Mouse (Mus musculus) CH12.LX (cell line): ENCODE data around the gene Olfr11. TPM values are rescaled to one million over a fixed set of nuclear protein-coding genes. Genes with fewer than 3 reads are reported as not detected.

Experiments used
- DNase-seq: peaks from one replicate; pipeline ENCODE4 v3.0.0-alpha.2; 2013; ENCODE audit errors: extremely low read depth
- H3K27ac ChIP-seq: 2 replicates; pipeline ENCODE4 v1.5.1; 2012; ENCODE audit warnings: low read depth, mild to moderate bottlenecking, control low read depth, moderate library complexity; ENCODE audit not compliant: insufficient read depth
- H3K27me3 ChIP-seq: replicated peaks from 2 replicates; pipeline ENCODE3; 2012; ENCODE audit warnings: inconsistent platforms
- H3K36me3 ChIP-seq, 2 experiments: replicated peaks in 1 of 2; 2 replicates each; pipeline versions ENCODE3 to v1.6.1; 2012; ENCODE audit warnings: inconsistent platforms in 1 of 2, low read length in 1 of 2, mild to moderate bottlenecking in 1 of 2, mixed read lengths in 1 of 2, moderate library complexity in 1 of 2; ENCODE audit not compliant: control insufficient read depth in 1 of 2, insufficient read depth in 1 of 2
- H3K4me1 ChIP-seq, 2 experiments: 2 replicates each; pipeline ENCODE4 v1.6.1; 2012; ENCODE audit warnings: inconsistent platforms in 1 of 2, moderate library complexity in 1 of 2; ENCODE audit not compliant: insufficient read depth in 2 of 2, control insufficient read depth in 1 of 2
- H3K4me2 ChIP-seq: 2 replicates; pipeline ENCODE4 v1.6.1; 2012; ENCODE audit warnings: low read depth, mild to moderate bottlenecking, control low read depth; ENCODE audit not compliant: poor library complexity, insufficient read depth, severe bottlenecking
- H3K4me3 ChIP-seq, 3 experiments: fragments of 150-350 bp in 1 of 3; sonication (generic) in 1 of 3; replicated peaks in 1 of 3; 2 replicates each; pipeline versions ENCODE3 to v1.5.1; 2011 to 2012; ENCODE audit warnings: low read depth in 2 of 3, low read length in 2 of 3, mild to moderate bottlenecking in 2 of 3, moderate library complexity in 2 of 3, control low read depth in 1 of 3, improper control_type of control experiment in 1 of 3, inconsistent platforms in 1 of 3, mixed read lengths in 1 of 3; ENCODE audit not compliant: poor library complexity in 1 of 3
- H3K79me2 ChIP-seq: replicated peaks from 2 replicates; pipeline ENCODE4 v1.6.1; 2012; ENCODE audit warnings: mild to moderate bottlenecking, moderate library complexity; ENCODE audit not compliant: control insufficient read depth, poor library complexity, insufficient read depth, severe bottlenecking; ENCODE audit errors: extremely low read depth
- H3K9ac ChIP-seq: 2 replicates; pipeline ENCODE4 v1.6.1; 2012; ENCODE audit warnings: low read depth, mild to moderate bottlenecking, control low read depth, moderate library complexity; ENCODE audit not compliant: insufficient read depth
- H3K9me3 ChIP-seq: replicated peaks from 2 replicates; pipeline ENCODE3; 2012; ENCODE audit warnings: low read length, inconsistent platforms, mixed read lengths
- BHLHE40 ChIP-seq: IDR thresholded peaks from 2 replicates; pipeline ENCODE4 v1.6.1; 2011; ENCODE audit warnings: mild to moderate bottlenecking, low read depth, low read length, improper control_type of control experiment
- CHD1 ChIP-seq: IDR thresholded peaks from 2 replicates; pipeline ENCODE4 v1.6.1; 2012; ENCODE audit warnings: low read depth, low read length, improper control_type of control experiment, inconsistent platforms
- CHD2 ChIP-seq: IDR thresholded peaks from 2 replicates; pipeline ENCODE4 v1.6.1; 2011; ENCODE audit warnings: low read length, improper control_type of control experiment
- CTCF ChIP-seq, 2 experiments: IDR thresholded peaks in 1 of 2; conservative IDR thresholded peaks in 1 of 2; 2 replicates each; pipeline ENCODE4 v1.5.1; 2011 to 2012; ENCODE audit warnings: low read depth in 2 of 2, low read length in 2 of 2, improper control_type of control experiment in 1 of 2, inconsistent platforms in 1 of 2, mild to moderate bottlenecking in 1 of 2, moderate library complexity in 1 of 2
- ELF1 ChIP-seq: IDR thresholded peaks from 2 replicates; pipeline ENCODE4 v1.6.1; 2014; ENCODE audit warnings: low read depth, mild to moderate bottlenecking, inconsistent platforms, low read length, improper control_type of control experiment
- EP300 ChIP-seq: IDR thresholded peaks from 2 replicates; pipeline ENCODE4 v1.6.1; 2011; ENCODE audit warnings: low read length, improper control_type of control experiment
- ETS1 ChIP-seq: conservative IDR thresholded peaks from 2 replicates; pipeline ENCODE4 v1.6.1; 2012; ENCODE audit warnings: low read depth, mild to moderate bottlenecking, inconsistent platforms, low read length, improper control_type of control experiment, moderate library complexity
- GABPA ChIP-seq: IDR thresholded peaks from 2 replicates; pipeline ENCODE4 v1.6.1; 2012; ENCODE audit warnings: low read depth, low read length, improper control_type of control experiment, inconsistent platforms; ENCODE audit not compliant: insufficient replicate concordance
- HCFC1 ChIP-seq: IDR thresholded peaks from 2 replicates; pipeline ENCODE4 v1.6.1; 2012; ENCODE audit warnings: low read depth, mild to moderate bottlenecking, inconsistent platforms, low read length, improper control_type of control experiment
- JUND ChIP-seq: conservative IDR thresholded peaks from 2 replicates; pipeline ENCODE4 v1.6.1; 2011; ENCODE audit warnings: low read depth, low read length, improper control_type of control experiment
- KAT2A ChIP-seq: IDR thresholded peaks from 2 replicates; pipeline ENCODE4 v1.6.1; 2012; ENCODE audit warnings: low read length, improper control_type of control experiment, inconsistent platforms; ENCODE audit not compliant: insufficient replicate concordance
- MAX ChIP-seq: IDR thresholded peaks from 2 replicates; pipeline ENCODE4 v1.6.1; 2011; ENCODE audit warnings: low read length, improper control_type of control experiment
- MAZ ChIP-seq: IDR thresholded peaks from 2 replicates; pipeline ENCODE4 v1.6.1; 2012; ENCODE audit warnings: low read depth, mild to moderate bottlenecking, inconsistent platforms, low read length, improper control_type of control experiment, moderate library complexity
- MXI1 ChIP-seq: IDR thresholded peaks from 2 replicates; pipeline ENCODE4 v1.6.1; 2011; ENCODE audit warnings: mild to moderate bottlenecking, low read depth, low read length, improper control_type of control experiment
- MYC ChIP-seq: IDR thresholded peaks from 2 replicates; pipeline ENCODE4 v1.6.1; 2011; ENCODE audit warnings: low read depth, mild to moderate bottlenecking, improper control_type of control experiment, low read length
- NELFE ChIP-seq: IDR thresholded peaks from 2 replicates; pipeline ENCODE4 v1.6.1; 2011; ENCODE audit warnings: low read depth, low read length, improper control_type of control experiment
- NRF1 ChIP-seq: IDR thresholded peaks from 2 replicates; pipeline ENCODE4 v1.6.1; 2014; ENCODE audit warnings: low read depth, mild to moderate bottlenecking, inconsistent platforms, low read length, improper control_type of control experiment, moderate library complexity
- POLR2A ChIP-seq: IDR thresholded peaks from 2 replicates; pipeline ENCODE4 v1.6.1; 2011; ENCODE audit warnings: low read depth, mild to moderate bottlenecking, improper control_type of control experiment, low read length
- TBP ChIP-seq: conservative IDR thresholded peaks from 2 replicates; pipeline ENCODE4 v1.6.1; 2011; ENCODE audit warnings: low read depth, low read length, improper control_type of control experiment
- USF1 ChIP-seq: IDR thresholded peaks from 2 replicates; pipeline ENCODE4 v1.6.1; 2014; ENCODE audit warnings: low read depth, mild to moderate bottlenecking, inconsistent platforms, low read length, improper control_type of control experiment
- USF2 ChIP-seq: conservative IDR thresholded peaks from 2 replicates; pipeline ENCODE4 v1.6.1; 2011; ENCODE audit warnings: low read depth, low read length, improper control_type of control experiment
- ZC3H11A ChIP-seq: IDR thresholded peaks from 2 replicates; pipeline ENCODE4 v1.6.1; 2012; ENCODE audit warnings: low read depth, mild to moderate bottlenecking, inconsistent platforms, low read length, improper control_type of control experiment
- ZKSCAN1 ChIP-seq: IDR thresholded peaks from 2 replicates; pipeline ENCODE4 v1.6.1; 2012; ENCODE audit warnings: low read depth, inconsistent platforms, low read length, improper control_type of control experiment, borderline replicate concordance
- ZMIZ1 ChIP-seq: IDR thresholded peaks from 2 replicates; pipeline ENCODE4 v1.6.1; 2012; ENCODE audit warnings: low read depth, mild to moderate bottlenecking, inconsistent platforms, low read length, improper control_type of control experiment
- ZNF384 ChIP-seq: IDR thresholded peaks from 2 replicates; pipeline ENCODE4 v1.6.1; 2012; ENCODE audit warnings: low read depth, low read length, improper control_type of control experiment, inconsistent platforms
- dilution Hi-C: fragments of 300-500 bp; cut with MboI; formaldehyde crosslinking; loops from 2 replicates; pipeline ENCODE4 v1.14.3; 2020; ENCODE audit warnings: low sequenced_read_pairs; ENCODE audit not compliant: extremely low pct_unique_long_range_greater_than_20kb, extremely low pct_ligation_motif_present
- in situ Hi-C: fragments of 300-500 bp; cut with MboI; formaldehyde crosslinking; loops from 3 replicates; pipeline ENCODE4 v1.14.3; 2019; ENCODE audit warnings: low sequenced_read_pairs, low pct_ligation_motif_present, low pct_unique_long_range_greater_than_20kb, mixed read lengths
- polyA plus RNA-seq: library from polyadenylated mRNA; unstranded; fragments of >175 nt; gene quantifications from 2 replicates; pipeline ENCODE4 v1.2.1, GENCODE M21; 2012; ENCODE audit warnings: low read depth; ENCODE audit not compliant: insufficient read length
- total RNA-seq, 2 experiments: library from RNA; depleted of rRNA; stranded (reverse); fragments of 300-350 nt in 1 of 2; fragments of >200 nt in 1 of 2; gene quantifications; 2 replicates each; pipeline ENCODE4 v1.2.3; 2012 to 2014

The Olfr11 gene
- total RNA-seq (2012; rRNA removed) (1.0 and 1.4 TPM in 2 replicates), total RNA-seq (2014; rRNA removed) (0.34 and 0.70 TPM in 2 replicates), polyA plus RNA-seq (0.23 and 1.3 TPM in 2 replicates)

GRCm38 (mm10) chr13:21642418-21642817 is at the start of gene Olfr11:
Olfr11 (minus strand) TSS chr13:21642518.
- no peak within 1 kb of the TSS for H3K9ac ChIP-seq
- no peaks in the 10 kb centered on the region for H3K79me2 ChIP-seq
- in situ Hi-C loops = no loop called here
- TF ChIP-seq ZNF384 (no peak), NRF1 (no peak), EP300 (no peak), MYC (no peak), POLR2A (no peak), ZC3H11A (no peak), ZMIZ1 (no peak), KAT2A (no peak), ZKSCAN1 (no peak), MAZ (no peak), CHD2 (no peak), JUND (no peak), CTCF (conservative IDR thresholded peaks at IDR 0.05 in 1 of 2, IDR thresholded peaks at IDR 0.05 in 1 of 2; ENCODE audit: low read depth in 2 of 2, low read length in 2 of 2) (no peak), ETS1 (no peak), CHD1 (no peak), ELF1 (no peak), HCFC1 (no peak), USF2 (no peak)
- TF ChIP-seq, all 38 proteins: peak for 0
- Histone ChIP-seq H3K4me2 (peak within 1 kb of the TSS; percentile 13), H3K4me3 (no peak within 1 kb of the TSS), H3K36me3 (no peaks in the 10 kb centered on the region), H3K4me1 (peaks cover 3 to 16% of the 10 kb centered on the region in 2 experiments; a peak in 3 of 4 replicates), H3K27me3 (no peaks in the 10 kb centered on the region), H3K27ac (no peak within 1 kb of the TSS), H3K9me3 (no peaks in the 10 kb centered on the region)
- peak; percentile 29 for DNase-seq
- dilution Hi-C loops = no loop called here

GRCm38 (mm10) chr13:21677305-21677704 is 35.0 kb upstream of the Olfr11 start, which contains the start of gene Olfr1360:
Olfr1360 (minus strand) TSS chr13:21677405.
- in situ Hi-C loops = no loop called here
- no peak within 1 kb of the TSS for H3K4me2 ChIP-seq
- DNase-seq = no peak
- dilution Hi-C loops = no loop called here
- TF ChIP-seq USF1 (no peak), ZKSCAN1 (no peak), MXI1 (no peak), TBP (no peak), MYC (no peak), USF2 (no peak), ZC3H11A (no peak), JUND (no peak), GABPA (no peak), NELFE (no peak), MAX (no peak), CHD2 (no peak), BHLHE40 (no peak)
- no peaks in the 10 kb centered on the region for H3K4me1 ChIP-seq
- no peaks in the 10 kb centered on the region for H3K27me3 ChIP-seq
- H3K4me3 ChIP-seq = no peak within 1 kb of the TSS
- no peaks in the 10 kb centered on the region for H3K9me3 ChIP-seq
- no peak within 1 kb of the TSS for H3K9ac ChIP-seq
- no peak within 1 kb of the TSS for H3K27ac ChIP-seq
- H3K36me3 ChIP-seq = no peaks in the 10 kb centered on the region
- H3K79me2 ChIP-seq = no peaks in the 10 kb centered on the region
